Mouse (Mus musculus) testis, postnatal 10 days (tissue): ENCODE results near the gene Wdr86.
"Not testable (repeated sequence)": the region's sequence is repeated elsewhere in the genome, so short reads cannot be mapped to it uniquely, and the experiment has no call there.

Experiments used
- DNase-seq: peaks from one replicate; pipeline ENCODE4 v3.0.0; 2021; ENCODE audit warnings: low spot score

Gene Wdr86

DNA sequence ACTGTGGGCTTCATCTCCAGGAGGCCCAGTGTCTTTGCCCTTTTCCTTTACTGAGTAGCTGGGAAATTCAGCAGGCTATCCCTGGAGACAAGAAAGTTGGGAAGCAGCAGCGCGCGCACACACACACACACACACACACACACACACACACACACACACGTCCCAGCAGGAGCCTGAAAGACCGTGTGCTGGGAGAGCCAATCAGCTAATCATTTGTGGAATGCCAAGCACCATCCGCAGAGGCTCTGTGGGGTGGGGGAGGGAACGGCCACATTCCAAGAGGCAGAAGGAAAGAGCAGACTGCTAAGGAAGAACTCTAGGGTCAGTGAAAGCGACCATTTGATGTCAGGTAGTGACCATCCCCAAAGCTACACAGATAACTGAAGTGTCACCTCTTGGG lies 2.6 kb upstream of the Wdr86 start:
- peak; percentile 70 for DNase-seq

DNA sequence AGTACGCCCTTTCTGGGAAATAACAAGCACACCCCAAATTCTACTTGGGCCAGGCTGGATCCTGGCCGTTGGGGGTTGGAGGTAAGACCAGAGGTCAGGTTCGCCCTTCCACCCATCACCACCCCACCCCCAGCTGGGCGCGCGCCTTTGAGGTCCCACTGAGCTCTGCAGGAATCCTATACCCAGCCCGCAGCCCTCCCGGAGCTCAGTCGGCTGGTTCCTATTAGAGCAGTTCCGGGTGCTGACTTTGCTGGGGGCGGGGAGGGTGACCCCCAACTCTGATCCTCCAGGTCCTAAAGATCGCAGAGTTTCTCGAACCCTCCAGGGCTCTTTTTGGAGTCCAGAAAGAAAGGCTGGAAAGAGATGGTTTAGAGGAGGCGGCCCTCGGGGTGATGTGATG lies 459 bp upstream of the Wdr86 start:
- no peak for DNase-seq

DNA sequence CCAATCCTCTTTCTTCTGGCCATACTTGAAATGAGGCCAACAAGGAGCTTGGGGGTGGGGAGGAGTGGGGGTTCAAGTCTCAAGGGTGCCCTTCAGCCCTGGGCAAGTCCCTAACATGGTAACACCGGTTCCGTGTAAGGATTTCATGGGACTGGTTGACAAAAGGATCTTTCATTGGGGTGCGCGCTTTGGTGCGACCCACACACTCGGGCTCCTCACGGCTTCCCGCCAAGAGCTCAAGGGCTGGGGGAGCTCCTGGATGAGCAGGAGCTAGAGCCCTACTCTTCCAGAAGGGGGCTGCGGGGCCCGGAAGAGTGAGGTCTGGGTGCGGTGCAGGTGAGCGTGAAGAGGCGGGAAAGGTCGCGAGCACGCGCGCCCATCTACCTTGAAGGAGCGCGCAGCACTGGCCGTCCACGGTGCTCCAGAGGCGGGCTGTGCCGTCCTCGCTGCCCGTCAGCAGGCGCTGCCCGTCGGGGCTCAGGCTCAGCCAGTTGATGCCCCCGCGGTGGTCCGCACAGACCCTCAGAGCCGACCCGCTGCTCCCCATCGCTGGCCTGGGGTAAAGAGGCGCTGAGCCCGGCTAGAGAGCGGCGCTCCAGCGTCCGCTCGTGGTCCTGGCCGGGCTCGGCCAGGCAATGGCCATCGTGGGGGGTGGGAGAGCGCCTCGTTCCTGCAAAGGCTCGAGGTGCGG lies 585 bp downstream of the Wdr86 start:
- DNase-seq, result no peak

DNA sequence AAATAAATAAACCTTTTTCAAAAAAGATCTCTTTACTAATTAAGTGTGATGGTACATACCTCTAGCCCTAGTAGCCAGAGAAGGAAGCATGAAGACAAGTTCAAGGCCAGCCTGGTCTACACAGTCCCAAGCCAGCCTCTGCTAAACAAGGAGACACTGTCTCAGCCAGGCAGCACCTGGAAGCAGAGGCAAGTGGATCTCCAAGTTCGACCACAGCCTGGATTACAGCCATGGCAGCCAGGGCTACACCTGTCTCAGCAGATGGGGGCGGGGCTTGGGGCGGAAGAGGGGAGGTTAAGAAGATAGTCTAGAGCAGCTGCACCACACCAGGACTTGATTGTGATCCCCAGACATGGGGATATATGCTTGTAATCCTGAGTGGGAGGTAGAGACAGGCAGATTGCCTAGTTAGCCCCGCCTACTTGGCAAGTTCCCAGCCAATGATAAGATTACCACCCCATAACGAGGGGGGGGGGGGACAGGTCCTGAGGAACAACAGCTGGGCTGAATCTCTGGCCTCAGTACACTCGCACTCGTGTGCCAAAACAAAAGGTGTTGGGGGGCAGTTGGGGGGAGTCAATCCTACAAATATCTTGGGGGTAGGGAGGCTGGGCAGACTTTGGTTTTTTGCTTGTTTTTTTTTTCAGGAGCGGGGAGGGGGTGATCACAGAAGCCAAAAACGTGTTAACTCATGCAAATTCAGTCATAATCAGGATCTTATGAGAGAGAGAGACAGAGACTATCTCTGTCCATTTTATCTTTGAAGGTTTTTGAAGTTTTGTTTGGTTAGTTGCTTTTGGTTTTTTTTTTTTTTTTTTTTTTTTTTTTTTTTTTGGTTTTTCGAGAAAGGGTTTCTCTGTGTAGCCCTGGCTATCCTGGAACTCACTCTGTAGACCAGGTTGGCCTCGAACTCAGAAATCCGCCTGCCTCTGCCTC lies 3.4 kb downstream of the Wdr86 start:
- peak; percentile 80 for DNase-seq

DNA sequence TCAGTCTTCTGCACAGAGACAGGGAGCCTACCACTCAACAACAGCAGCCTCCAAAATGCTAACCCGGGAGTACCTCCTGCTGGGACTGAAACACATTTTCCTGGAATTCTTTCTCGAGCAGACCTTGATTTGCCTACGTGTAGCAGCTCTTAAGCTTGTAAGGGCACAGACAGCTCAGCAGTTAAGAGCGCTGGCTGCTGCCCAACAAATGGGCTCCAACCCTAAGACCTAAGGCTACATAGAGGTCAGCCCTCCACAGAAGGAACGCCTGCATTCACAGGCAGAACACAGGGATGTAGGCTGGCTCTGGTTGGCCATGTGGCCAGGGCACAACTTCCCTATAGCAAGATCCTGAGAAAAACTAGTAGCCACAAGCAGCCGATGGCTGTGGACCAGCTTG lies 4.6 kb downstream of the Wdr86 start:
- DNase-seq, result no peak

DNA sequence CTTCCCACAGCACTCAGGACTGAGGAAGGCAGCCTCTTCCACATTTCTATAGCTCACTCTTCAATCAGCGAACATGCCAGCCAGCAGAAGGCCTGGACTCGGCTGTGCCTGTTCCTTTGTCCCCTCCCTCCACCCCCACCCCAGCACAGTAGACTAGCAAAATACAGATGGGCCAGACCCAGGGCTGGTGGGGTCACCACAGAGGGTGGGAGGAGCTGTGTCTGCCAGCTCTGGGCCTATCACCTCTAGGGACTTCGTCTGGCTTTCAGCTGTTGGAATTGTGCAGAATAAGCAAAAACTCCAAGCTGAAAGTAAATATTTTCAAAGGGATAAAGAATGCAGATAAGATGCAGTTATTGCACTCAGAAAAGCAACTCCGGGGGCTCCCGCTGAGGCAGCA lies 5.7 kb downstream of the Wdr86 start:
- DNase-seq, result no peak

DNA sequence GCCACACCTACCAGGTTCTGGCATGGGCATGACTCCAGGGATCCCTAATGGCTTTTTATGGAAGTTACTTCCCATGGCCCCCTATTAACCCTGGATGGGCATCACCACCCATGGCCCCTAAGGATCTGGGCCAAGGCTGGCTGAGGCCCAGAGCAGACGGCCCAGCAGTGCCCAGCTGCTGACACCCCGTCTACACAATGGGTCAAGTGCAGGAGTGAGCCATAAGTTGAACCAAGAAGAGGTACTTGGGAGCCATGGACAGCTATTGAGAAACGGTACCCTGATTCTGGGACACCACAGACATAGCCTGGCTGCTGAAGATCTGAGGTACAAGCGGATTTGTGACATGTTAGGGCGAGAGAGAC lies 6.3 kb downstream of the Wdr86 start:
- no peak for DNase-seq

DNA sequence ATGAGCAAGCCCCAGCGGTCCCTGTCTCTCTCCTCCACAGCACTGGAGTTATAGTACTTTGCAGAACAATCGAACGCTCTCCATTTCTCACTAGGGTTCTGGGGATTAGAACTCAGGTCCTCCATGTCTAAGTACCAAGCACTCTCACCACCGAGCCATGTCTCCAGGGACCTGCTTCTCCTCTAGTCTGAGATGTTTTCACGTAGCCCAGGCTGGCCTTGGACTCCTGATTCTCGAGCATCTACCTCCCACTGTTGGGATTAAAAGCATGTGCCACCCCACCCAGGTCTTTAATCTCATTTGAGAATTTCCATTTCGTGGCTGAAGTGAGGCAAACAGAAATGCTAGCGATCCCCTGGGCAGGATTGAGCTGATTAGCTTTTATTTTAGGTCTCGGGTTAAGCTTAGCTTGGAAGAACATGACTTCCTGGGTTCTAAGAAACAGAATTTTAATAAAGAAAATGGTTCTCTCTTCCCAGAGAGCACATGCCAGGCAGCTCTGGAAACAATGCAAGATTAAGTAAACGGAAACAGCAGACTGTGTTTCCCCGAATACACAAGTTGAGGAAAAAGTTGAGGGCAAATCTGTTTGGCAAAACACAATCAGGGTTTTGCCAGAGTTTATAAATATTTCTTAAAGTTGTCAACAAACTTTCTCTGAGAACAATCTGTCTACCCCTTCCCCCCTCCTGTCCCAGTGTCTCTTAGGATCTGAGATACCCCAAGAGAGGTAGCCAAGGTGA lies 6.8 kb downstream of the Wdr86 start:
- no peak for DNase-seq

DNA sequence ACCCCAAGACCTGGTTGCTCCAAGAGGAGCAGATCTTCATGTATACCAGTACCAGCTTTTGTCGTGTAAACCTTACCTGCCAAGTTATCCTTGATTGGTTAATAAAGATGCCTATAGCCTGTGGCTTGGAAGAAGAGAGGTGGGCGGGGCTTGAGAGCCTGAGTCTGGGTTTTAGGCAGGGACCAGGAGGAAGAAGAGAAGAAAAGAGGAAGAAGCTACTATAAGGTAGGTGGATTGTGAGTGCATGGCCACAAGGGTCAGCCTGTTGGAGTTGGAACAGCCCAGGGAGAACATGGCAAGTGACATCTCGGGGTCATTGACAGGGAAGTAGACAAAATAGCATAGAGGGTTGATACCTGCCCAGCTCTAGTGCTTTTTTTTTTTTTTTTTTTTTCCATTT lies 10.7 kb downstream of the Wdr86 start:
- DNase-seq, result no peak

DNA sequence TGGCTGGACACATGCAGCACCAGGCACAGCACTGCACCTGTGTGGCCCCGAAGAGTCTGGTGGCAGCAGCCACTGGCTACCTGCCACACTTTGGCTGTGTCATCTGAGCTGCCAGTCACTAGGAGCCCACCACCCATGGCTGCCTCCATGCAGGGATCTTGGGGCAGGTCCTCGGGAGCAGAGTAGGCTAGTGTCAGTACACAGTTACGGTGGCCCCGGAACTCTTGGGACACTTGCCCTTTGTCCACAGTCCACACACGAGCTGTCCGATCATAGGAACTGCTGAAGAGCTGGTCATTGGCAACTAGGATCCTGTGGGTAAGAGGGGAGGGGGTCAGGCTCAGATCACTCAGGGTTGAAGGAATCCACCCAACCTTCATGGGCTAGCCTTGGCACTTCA lies 12.5 kb downstream of the Wdr86 start:
- DNase-seq, result no peak

DNA sequence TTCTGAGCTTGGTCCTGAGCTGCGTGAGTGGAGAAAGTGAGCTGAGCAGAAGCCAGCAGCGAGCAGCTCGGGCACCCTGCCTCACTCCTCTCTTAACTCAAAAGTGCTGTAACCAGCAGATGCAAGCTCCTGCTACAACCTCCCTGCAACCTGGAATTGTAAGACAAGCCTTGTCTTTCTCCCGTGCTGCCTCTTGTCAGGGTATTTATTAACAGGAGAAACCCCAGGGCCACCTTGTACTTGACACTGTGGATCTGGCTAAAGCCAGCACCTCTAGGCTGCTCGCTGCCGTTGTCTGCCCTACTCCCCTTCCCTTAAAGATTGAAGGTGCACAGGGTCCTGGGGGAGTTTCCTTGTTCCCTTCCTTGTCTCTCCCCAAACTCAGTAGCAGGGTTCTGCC lies 16.5 kb downstream of the Wdr86 start:
- no peak for DNase-seq

DNA sequence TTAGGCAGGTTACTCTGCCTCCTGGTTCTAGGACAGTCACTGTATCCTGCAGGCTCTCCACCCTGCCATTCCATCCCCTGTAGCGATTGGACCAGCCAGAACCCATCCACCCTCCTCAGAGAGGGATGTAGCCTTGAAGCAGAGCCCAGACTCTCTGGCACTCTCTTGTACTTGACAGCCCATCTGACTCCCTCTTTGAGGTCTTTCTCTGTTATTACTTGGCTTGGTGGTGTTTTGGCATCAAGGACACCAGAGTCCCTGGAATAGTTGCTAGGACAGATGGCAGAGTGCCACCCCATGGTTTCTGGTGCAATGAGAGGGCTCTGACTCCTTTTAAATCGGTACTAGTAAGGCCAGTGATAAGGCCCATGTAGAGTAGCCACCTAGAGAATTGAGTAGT lies 17.3 kb downstream of the Wdr86 start:
- DNase-seq, result no peak

DNA sequence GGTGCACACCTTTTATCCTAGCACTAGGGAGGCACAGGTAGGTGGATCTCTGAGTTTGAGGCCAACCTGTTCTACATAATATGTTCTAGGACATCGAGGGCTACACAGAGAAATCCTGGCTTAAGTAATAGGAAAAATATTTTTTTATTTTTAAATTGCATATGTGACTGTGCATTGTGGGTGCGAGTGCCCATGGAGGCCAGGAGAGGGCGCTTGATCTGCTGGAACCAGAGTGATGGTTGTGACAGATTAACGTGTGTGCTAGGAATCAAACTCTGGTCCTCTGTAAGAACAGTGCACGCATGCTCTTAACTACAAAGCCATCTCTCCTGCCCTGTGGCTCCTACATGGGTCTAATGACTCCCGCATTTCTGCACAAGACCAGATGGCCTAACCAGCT lies 18.9 kb downstream of the Wdr86 start:
- DNase-seq, result no peak

DNA sequence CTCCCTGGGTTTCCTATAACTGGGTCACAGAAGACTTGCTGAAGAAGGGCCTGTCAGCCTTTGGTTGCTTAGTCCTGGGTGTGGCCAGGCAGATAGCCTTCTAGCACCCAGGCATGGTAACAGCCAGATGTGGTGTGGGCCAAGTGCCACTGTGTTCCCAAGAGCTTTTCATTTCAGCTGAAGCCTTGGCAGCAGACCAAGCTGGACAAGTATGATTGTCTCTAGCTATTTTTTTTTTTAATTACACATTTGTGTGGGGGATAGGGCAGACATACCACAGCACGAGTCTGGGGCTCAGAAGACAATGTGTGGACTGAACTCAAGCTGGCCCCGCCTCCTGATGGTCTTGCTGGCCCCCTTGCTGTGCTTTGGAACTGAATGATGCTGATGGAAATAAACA lies 20.6 kb downstream of the Wdr86 start:
- peak; percentile 74 for DNase-seq

DNA sequence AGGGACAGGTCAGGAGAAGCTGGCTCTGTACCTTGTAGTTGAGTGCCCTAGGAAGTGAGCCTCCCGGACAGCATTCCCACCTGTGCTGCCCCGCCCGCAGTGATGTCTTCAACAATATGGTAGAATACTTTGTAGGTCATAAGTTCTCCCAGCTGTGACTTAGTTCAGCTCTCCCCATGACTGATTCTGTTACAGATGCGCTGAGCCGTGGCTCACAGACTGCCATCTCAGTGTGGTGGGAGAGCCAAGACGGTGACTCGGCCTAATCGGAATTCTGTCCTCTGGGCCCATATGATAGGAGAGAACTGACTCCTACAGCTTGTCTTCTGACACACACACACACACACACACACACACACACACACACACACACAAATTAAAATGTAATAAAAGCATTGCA lies 25.9 kb downstream of the Wdr86 start:
- DNase-seq, result no peak

DNA sequence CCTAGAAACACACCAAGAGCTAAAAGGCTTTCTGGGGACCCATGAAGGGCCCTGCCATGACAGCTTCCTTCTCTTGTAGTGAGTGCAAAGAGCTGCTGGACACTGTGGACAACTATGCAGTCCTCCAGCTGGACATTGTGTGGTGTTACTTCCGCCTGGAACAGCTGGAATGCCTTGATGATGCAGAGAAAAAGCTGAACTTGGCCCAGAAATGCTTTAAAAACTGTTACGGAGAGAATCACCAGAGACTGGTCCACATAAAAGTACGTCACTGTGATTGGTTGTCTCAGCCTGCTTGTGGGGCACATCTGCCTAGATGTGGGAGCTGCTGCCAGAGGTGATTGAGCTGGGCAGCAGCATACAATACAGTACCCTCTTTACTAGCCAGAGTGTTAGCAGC lies 29.3 kb downstream of the Wdr86 start:
- no peak for DNase-seq

DNA sequence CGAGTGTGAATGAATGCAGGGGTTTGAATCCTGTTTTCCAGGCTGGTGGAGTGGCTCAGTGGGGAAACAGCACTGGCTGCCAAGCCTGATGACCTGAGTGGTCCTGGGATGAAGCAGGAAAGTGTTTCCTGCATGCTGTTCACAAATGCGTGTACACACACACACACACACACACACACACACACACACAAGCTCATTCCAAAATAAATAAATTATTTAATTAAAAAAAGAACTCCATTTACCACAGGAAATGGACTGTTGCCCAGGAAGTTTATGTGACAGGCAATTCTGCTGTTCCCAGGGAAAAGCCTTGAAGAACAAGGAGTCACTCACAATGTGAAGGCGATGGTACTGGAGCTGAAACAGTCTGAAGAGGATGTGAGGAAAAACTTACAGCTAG lies 33.8 kb downstream of the Wdr86 start:
- DNase-seq, result no peak

DNA sequence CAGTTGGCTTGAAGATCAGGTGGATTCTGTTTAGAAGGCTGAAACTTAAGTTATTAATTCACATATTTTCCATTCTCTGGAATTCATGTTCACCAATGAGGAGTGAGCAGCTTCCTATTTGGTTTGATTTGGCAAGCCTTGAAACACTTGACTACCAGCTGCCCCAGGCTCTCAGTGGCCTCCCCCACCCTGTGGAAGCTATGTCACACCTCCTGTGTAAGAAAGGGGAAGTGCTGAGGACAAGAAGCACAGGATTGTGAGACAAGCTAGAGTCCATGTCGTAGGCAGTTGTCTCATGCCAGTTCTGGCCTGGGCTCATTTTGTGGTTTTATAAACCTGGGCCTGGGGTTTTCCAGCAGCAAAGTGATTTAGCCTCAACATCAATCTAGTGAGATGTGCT lies 42.8 kb downstream of the Wdr86 start:
- DNase-seq, result no peak

DNA sequence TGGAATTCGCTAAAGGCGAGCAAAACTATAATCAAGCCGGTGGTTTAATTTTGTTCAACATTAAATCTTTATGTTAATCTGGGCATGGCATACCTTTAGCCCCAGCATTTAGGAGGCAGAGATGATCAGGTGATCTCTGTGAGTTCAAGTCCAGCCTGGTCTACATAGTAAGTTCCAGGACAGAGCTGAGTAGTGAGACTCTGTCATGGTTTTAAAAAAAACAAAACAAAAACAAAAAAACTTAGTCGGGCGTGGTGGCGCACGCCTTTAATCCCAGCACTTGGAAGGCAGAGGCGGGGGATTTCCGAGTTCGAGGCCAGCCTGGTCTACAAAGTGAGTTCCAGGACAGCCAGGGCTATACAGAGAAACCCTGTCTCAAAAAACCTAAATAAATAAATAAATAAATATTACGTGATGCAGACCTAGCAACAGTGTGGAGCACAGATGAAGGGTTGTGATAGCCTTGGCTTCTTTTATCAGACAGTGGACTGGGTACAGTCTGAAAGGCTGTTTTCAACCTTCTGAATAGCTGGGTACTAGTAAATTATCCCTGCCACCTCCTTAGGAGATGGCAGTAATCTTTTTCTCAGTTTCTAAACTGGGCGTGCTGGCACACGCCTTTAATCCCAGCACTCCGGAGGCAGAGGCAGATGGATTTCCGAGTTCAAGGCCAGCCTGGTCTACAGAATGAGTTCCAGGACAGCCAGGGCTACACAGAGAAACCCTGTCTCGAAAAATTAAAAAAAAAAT lies 43.7 kb downstream of the Wdr86 start:
- not testable (repeated sequence) for DNase-seq

DNA sequence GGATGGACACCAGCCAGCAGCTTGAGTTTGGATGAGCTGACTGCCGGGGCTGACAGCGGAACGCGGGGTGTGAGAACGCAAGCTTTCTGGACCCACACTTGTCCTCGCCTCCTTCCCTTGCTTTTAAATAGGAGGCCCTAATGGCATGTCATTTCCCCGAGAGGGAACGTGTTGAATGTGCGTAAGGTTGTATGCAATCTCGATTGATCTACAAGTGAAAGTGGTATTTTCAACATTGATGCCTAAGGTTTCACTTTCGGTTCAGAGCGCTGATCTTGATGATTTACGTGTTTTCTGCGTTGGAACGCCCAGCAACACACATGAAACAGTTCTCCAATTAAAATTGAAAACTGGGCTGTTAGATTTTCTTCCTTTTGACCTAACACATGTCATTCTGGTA lies 44.4 kb downstream of the Wdr86 start:
- DNase-seq, result no peak

DNA sequence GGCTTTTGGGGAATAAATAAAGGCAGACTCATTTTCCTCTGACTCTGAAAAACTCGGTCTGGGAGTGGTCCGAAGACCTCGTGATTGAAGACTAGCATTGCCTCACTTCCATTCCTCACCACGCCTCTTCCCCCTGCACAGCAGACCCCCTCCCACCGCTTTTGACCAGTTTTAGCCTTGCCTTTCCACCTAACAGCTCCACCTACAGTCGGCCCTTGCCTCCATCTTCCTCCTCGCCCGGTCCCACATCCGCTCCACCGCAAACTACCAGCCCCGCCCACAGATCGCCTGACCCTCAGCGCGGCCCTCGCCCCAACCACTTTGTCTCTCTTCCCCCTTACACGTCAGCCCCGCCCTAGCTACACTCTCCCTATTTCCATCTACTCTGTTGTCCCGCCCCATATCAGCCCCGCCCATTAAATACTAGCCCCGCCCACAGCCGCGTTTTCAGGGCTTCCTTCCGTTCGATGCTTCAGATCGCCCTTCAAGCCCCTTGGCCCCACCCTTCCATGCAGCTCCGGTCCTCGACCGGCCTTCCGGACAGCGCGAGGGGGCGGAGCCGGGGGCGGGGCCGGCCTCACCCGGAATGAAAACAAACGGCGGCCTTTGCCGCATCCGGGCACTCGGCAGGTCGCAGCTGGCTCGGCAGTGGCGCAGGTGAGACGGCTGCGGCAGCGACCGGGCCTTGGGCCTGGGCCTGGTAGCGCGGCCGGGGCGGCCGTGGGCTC lies 45.0 kb downstream of the Wdr86 start, which contains the start of gene Nub1:
Nub1 (plus strand) TSS at position 167 of the 728 bp plus-strand sequence.
- peak; percentile 99 for DNase-seq
